16 mouse cellular contexts compared by ENCODE assay signal in the genomic region with DNA sequence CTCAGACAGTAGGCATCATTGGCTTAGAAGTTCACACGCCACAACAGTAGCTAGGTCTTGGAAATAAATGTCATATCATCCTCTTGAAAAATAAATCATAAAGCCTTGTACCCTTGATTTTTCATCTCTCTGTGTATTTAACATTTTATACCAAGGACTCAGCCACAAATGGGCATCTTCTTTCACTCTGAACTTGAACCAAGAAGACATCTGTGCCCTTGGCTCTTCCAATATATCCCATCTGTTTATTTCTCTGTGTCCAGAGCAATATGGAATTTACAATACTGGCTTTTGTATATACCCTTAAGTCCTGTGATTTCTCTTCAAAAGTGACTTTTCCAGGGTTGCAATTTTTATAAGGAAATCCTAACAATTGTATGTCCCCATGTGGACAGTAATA.
A peak's percentile ranks its signal among the peaks of the same experiment; 100 is the strongest.
DNase-seq lines count a peak whose midpoint lies in the region; ATAC-seq lines count a peak whose summit lies in the region.
"Had no signal": no experiment of that assay in that cellular context is flagged by ENCODE, and none has a peak within 500 bp of the region (broad histone marks: within the 10 kb centered on the region; RNA-seq: fewer than 3 reads in every experiment).

No protein-coding gene starts in this region.

- ATAC-seq in cerebellum, adult (ENCODE audit: insufficient number of reproducible peaks, low FRiP score, low TSS enrichment), result no peak
- ATAC-seq: activated CD4-positive, CD25-positive, alpha-beta regulatory T cell, adult 4 months; CD4-positive, CD25-positive, alpha-beta regulatory T cell, adult 4 months; forebrain, embryonic 13.5 days; forebrain, embryonic 15.5 days; forebrain, postnatal 0 days; Patski had no signal

- DNase-seq in cerebellum, adult 18-20 months, result peak; percentile 10 to 14
- peak; percentile 12 for DNase-seq in cerebellum, adult 9-11 months
- no peak for DNase-seq in cerebellum, adult 11-12 months
- peak; percentile 4 for DNase-seq in left cerebral cortex, postnatal 4 days
- DNase-seq in left cerebral cortex, adult 9 months (ENCODE audit: low spot score in 2 of 2), result no peak
- DNase-seq: adrenal gland, adult 8-10 months; adrenal gland, postnatal 14 days; adrenal gland, postnatal 36 days; B cell, adult 2 months; forebrain, postnatal 0 days had no signal

- intact Hi-C loops in left cerebral cortex, postnatal 4 days (cut with DNase I), result no loop called here

Comparison
In these comparisons a context has a peak if more than half of its experiments do, and no peak if none do; other contexts are left out.
1. DNase-seq: peak in cerebellum, adult 18-20 months (2 of 2), cerebellum, adult 9-11 months (single experiment) and left cerebral cortex, postnatal 4 days (single experiment); none in cerebellum, adult 11-12 months (single experiment) and left cerebral cortex, adult 9 months (0 of 2).